Mouse (Mus musculus) liver, postnatal 0 days (tissue): Measurements from ENCODE around the gene B4galt2.

ENCODE experiments used
- CTCF ChIP-seq: sonication (generic); IDR thresholded peaks from 2 replicates; pipeline ENCODE4 v1.5.1; 2016; ENCODE audit warnings: antibody characterized with exemption, low read depth
- EP300 ChIP-seq: IDR thresholded peaks from 2 replicates; pipeline ENCODE4 v1.6.1; 2016; ENCODE audit warnings: antibody characterized with exemption, low read depth, mild to moderate bottlenecking

DNA sequence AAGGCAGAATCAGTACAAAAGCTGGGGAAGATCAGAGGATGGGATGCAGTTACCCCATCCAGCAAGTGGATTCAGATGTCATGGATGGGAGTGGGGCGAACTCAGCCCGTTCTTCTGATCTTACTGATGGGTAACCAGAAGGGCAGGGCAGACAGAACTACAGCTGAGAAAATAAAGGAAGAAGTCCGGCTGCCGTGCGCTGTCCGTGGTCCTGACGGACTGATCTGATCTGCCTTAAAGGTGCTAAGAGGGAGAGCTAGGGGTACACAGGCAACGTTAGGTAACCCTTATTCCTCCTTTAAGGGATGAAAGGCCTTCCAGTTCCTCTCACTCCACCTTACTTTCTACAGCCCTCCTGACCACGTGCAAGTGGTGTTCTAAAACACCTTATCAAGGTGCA lies 10.1 kb upstream of the B4galt2 start:
- TF ChIP-seq CTCF, result no peak
- no peak for TF ChIP-seq EP300
